In the genomic region with DNA sequence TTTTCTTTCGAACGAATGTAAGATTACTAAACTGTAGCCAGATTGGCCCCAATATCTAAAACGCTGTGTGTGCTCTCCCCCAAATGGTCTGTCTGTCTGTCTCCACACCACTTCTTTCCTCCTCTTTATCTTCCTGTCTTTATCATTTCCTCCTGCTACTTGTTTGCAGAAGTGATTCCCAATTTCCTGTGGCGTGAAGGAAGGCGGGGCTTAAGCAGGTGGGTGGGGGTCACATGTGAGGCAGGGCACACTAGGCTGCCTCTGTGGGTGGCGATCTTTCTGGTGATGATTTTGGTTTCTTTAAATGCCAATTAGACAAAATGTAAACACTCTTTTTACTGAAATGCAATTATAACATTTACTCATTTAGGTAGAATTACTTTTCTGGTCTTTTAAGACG, we compare ENCODE assay signal across 8 mouse cellular contexts. TPM values are rescaled to one million over a fixed set of nuclear protein-coding genes. Genes with fewer than 3 reads are reported as not detected.
DNase-seq lines count a peak whose midpoint lies in the region; ATAC-seq and TF ChIP-seq lines count a peak whose summit lies in the region.

No protein-coding gene starts in this region.

- H3K9ac ChIP-seq in lung, embryonic 14.5 days: no peak overlapping the region
- H3K9ac ChIP-seq in embryonic facial prominence, embryonic 13.5 days: no peak overlapping the region
- H3K9ac ChIP-seq in neural tube, embryonic 13.5 days: no peak overlapping the region

- no peaks in the 10 kb centered on the region for H3K9me3 ChIP-seq in heart, embryonic 10.5 days
- H3K9me3 ChIP-seq in lung, embryonic 14.5 days (ENCODE audit: low read depth, low read length): no peaks in the 10 kb centered on the region
- H3K9me3 ChIP-seq in embryonic facial prominence, embryonic 13.5 days: no peaks in the 10 kb centered on the region
- no peaks in the 10 kb centered on the region for H3K9me3 ChIP-seq in neural tube, embryonic 13.5 days

- no peaks in the 10 kb centered on the region for H3K27me3 ChIP-seq in heart, embryonic 10.5 days (ENCODE audit: insufficient read depth, poor library complexity, severe bottlenecking)
- H3K27me3 ChIP-seq in lung, embryonic 14.5 days (ENCODE audit: insufficient read depth, low read length): no peaks in the 10 kb centered on the region
- H3K27me3 ChIP-seq in embryonic facial prominence, embryonic 13.5 days: no peaks in the 10 kb centered on the region
- H3K27me3 ChIP-seq in neural tube, embryonic 13.5 days: no peaks in the 10 kb centered on the region

- DNase-seq in heart, embryonic 10.5 days (ENCODE audit: low spot score): no peak
- DNase-seq in heart, postnatal 4 days: no peak
- DNase-seq in lung, embryonic 14.5 days: no peak
- no peak for DNase-seq in lung, postnatal 10 days
- no peak for DNase-seq in urinary bladder, postnatal 25 days (ENCODE audit: low spot score)
- no peak for DNase-seq in yolk sac, embryonic 10.5 days (ENCODE audit: low spot score)

- H3K27ac ChIP-seq in heart, embryonic 10.5 days: peak overlapping the region; percentile 85
- H3K27ac ChIP-seq in lung, embryonic 14.5 days (ENCODE audit: low read depth): no peak overlapping the region
- no peak overlapping the region for H3K27ac ChIP-seq in embryonic facial prominence, embryonic 13.5 days
- no peak overlapping the region for H3K27ac ChIP-seq in neural tube, embryonic 13.5 days (replicated peaks)

- TF ChIP-seq CTCF in lung, embryonic 14.5 days (IDR thresholded peaks at IDR 0.05; ENCODE audit: low read depth): no peak

- H3K36me3 ChIP-seq in heart, embryonic 10.5 days: no peaks in the 10 kb centered on the region
- no peaks in the 10 kb centered on the region for H3K36me3 ChIP-seq in lung, embryonic 14.5 days (ENCODE audit: insufficient read depth)
- H3K36me3 ChIP-seq in embryonic facial prominence, embryonic 13.5 days: no peaks in the 10 kb centered on the region
- no peaks in the 10 kb centered on the region for H3K36me3 ChIP-seq in neural tube, embryonic 13.5 days

- ATAC-seq in lung, embryonic 14.5 days (ENCODE audit: insufficient read depth): no peak
- ATAC-seq in embryonic facial prominence, embryonic 13.5 days (ENCODE audit: insufficient number of reproducible peaks, insufficient read depth, low FRiP score, low TSS enrichment, low read depth): no peak
- ATAC-seq in neural tube, embryonic 13.5 days (ENCODE audit: low read depth): no peak

- peak overlapping the region; percentile 53 for H3K4me3 ChIP-seq in heart, embryonic 10.5 days
- H3K4me3 ChIP-seq in lung, embryonic 14.5 days (ENCODE audit: low read depth, low read length): no peak overlapping the region
- no peak overlapping the region for H3K4me3 ChIP-seq in embryonic facial prominence, embryonic 13.5 days
- no peak overlapping the region for H3K4me3 ChIP-seq in neural tube, embryonic 13.5 days

- H3K4me1 ChIP-seq in heart, embryonic 10.5 days: peaks cover 42% of the 10 kb centered on the region
- H3K4me1 ChIP-seq in lung, embryonic 14.5 days (ENCODE audit: insufficient read depth): no peaks in the 10 kb centered on the region
- peaks cover 9% of the 10 kb centered on the region for H3K4me1 ChIP-seq in embryonic facial prominence, embryonic 13.5 days
- peaks cover 33% of the 10 kb centered on the region for H3K4me1 ChIP-seq in neural tube, embryonic 13.5 days (replicated peaks)

- H3K4me2 ChIP-seq in lung, embryonic 14.5 days: peak overlapping the region; percentile 35; the same call in 1 of the 2 replicates
- H3K4me2 ChIP-seq in embryonic facial prominence, embryonic 13.5 days: peak overlapping the region; percentile 45
- peak overlapping the region; percentile 48; the same call in 1 of the 2 replicates for H3K4me2 ChIP-seq in neural tube, embryonic 13.5 days

- WGBS in heart, embryonic 10.5 days: 14% methylated on average over 7 of the region's 7 CpGs
- 23% methylated on average over 7 of the region's 7 CpGs for WGBS in lung, embryonic 14.5 days
- 19% methylated on average over 7 of the region's 7 CpGs for WGBS in embryonic facial prominence, embryonic 13.5 days
- 37% methylated on average over 7 of the region's 7 CpGs for WGBS in neural tube, embryonic 13.5 days

RNA-seq across cellular contexts. Expression of gene Hivep2, which starts 52.8 kb away (rescaled TPM):
- polyA plus RNA-seq in heart, embryonic 10.5 days (2016; fragmentation: Nextera tagmentation; extraction: Ambion mirVana): 3.4 and 4.1 TPM in 2 replicates
- 10 to 100 TPM; 28.9 to 30.1 TPM for total RNA-seq in heart, postnatal 4 days (2021)
- 5.1 and 5.3 TPM in 2 replicates for polyA plus RNA-seq in lung, embryonic 14.5 days (2014; fragmentation: Nextera tagmentation; extraction: Ambion mirVana)
- 7.3 and 7.7 TPM in 2 replicates for polyA plus RNA-seq in embryonic facial prominence, embryonic 13.5 days (2015; fragmentation: Nextera tagmentation; extraction: Ambion mirVana)
- 8.6 and 9.5 TPM in 2 replicates for polyA plus RNA-seq in neural tube, embryonic 13.5 days (2015; fragmentation: Nextera tagmentation; extraction: Ambion mirVana)
